Mouse (Mus musculus): ENCODE measurements at regions not wholly inside any gene's neighbourhood (a gene's known extent, or its start where the extent isn't known, plus 50 kb on each side); places are given as distances from the start of the nearest gene placed in this dataset.
"Not testable (repeated sequence)": the region's sequence is repeated elsewhere in the genome, so short reads cannot be mapped to it uniquely, and the experiment has no call there.

- Histone ChIP-seq H3K4me2 (replicated peaks) (no peak overlapping the region), H3K9me3 (no peaks in the 10 kb centered on the region), H3K9ac (no peak overlapping the region), H3K27ac (no peak overlapping the region), H3K27me3 (no peaks in the 10 kb centered on the region), H3K4me3 (no peak overlapping the region), H3K36me3 (no peaks in the 10 kb centered on the region), H3K4me1 (no peaks in the 10 kb centered on the region)
- ATAC-seq (ENCODE audit: low FRiP score, low read depth) = no peak
- 89% methylated on average over 2 of the region's 2 CpGs for WGBS
Measured at GRCm38 (mm10) chr8:28473190-28473589, 1025.7 kb downstream of the Poteg start.

GRCm38 (mm10) chr8:28487913-28488312 lies 1040.4 kb downstream of the Poteg start:
- Histone ChIP-seq H3K36me3 (no peaks in the 10 kb centered on the region), H3K4me1 (no peaks in the 10 kb centered on the region), H3K9ac (no peak overlapping the region), H3K9me3 (no peaks in the 10 kb centered on the region), H3K4me3 (no peak overlapping the region), H3K27me3 (no peaks in the 10 kb centered on the region), H3K27ac (no peak overlapping the region), H3K4me2 (replicated peaks) (no peak overlapping the region)
- 59% methylated on average over 3 of the region's 3 CpGs for WGBS
- no peak for ATAC-seq (ENCODE audit: low FRiP score, low read depth)

- H3K36me3 ChIP-seq = no peaks in the 10 kb centered on the region
- no peaks in the 10 kb centered on the region for H3K27me3 ChIP-seq
- H3K9ac ChIP-seq = no peak overlapping the region
- H3K9me3 ChIP-seq = no peaks in the 10 kb centered on the region
- no peak overlapping the region for H3K27ac ChIP-seq
- ATAC-seq (ENCODE audit: low FRiP score, low read depth) = no peak
- H3K4me3 ChIP-seq = no peak overlapping the region
- no peaks in the 10 kb centered on the region for H3K4me1 ChIP-seq
- WGBS = 78% methylated on average over 5 of the region's 5 CpGs
- H3K4me2 ChIP-seq (replicated peaks) = no peak overlapping the region
Measured at GRCm38 (mm10) chr8:28503488-28504319, 1056.2 kb downstream of the Poteg start.

- H3K27me3 ChIP-seq; H3K4me2 ChIP-seq (replicated peaks); H3K4me3 ChIP-seq; H3K27ac ChIP-seq; H3K9me3 ChIP-seq; H3K36me3 ChIP-seq; H3K9ac ChIP-seq; ATAC-seq (ENCODE audit: low FRiP score, low read depth); H3K4me1 ChIP-seq: not testable (repeated sequence)
- 79% methylated on average over 1 of the region's 1 CpGs for whole genome bisulfite sequencing
Measured at GRCm38 (mm10) chr8:28523506-28523905, 1076.0 kb downstream of the Poteg start.

GRCm38 (mm10) chr8:28547236-28547635 lies 1099.8 kb downstream of the Poteg start:
- no peak for ATAC-seq (ENCODE audit: low FRiP score, low read depth)

GRCm38 (mm10) chr8:28559881-28560280 lies 1112.4 kb downstream of the Poteg start:
- Histone ChIP-seq H3K27me3 (no peaks in the 10 kb centered on the region), H3K9me3 (no peaks in the 10 kb centered on the region), H3K27ac (no peak overlapping the region), H3K4me1 (peaks cover 3% of the 10 kb centered on the region; the same call in 1 of the 2 replicates), H3K4me3 (no peak overlapping the region), H3K4me2 (replicated peaks) (peak overlapping the region; percentile 41), H3K36me3 (no peaks in the 10 kb centered on the region), H3K9ac (no peak overlapping the region)
- peak; percentile 73; the same call in 1 of the 2 replicates for ATAC-seq (ENCODE audit: low FRiP score, low read depth)
- 33% methylated on average over 9 of the region's 9 CpGs for WGBS

More at GRCm38 (mm10) chr8:28547236-28547635, 1099.8 kb downstream of the Poteg start:
- Histone ChIP-seq H3K4me2 (replicated peaks) (no peak overlapping the region), H3K36me3 (no peaks in the 10 kb centered on the region), H3K9ac (no peak overlapping the region), H3K4me1 (no peaks in the 10 kb centered on the region), H3K27ac (no peak overlapping the region), H3K4me3 (no peak overlapping the region), H3K9me3 (peaks cover 5% of the 10 kb centered on the region), H3K27me3 (no peaks in the 10 kb centered on the region)

GRCm38 (mm10) chr8:28579250-28579651 lies 1131.8 kb downstream of the Poteg start:
- 49% methylated on average over 8 of the region's 8 CpGs for WGBS
- Histone ChIP-seq H3K4me2 (replicated peaks) (no peak overlapping the region), H3K9me3 (no peaks in the 10 kb centered on the region), H3K27me3 (no peaks in the 10 kb centered on the region), H3K9ac (no peak overlapping the region), H3K27ac (no peak overlapping the region), H3K4me1 (no peaks in the 10 kb centered on the region), H3K36me3 (no peaks in the 10 kb centered on the region), H3K4me3 (no peak overlapping the region)
- ATAC-seq (ENCODE audit: low FRiP score, low read depth) = no peak

- no peak overlapping the region for H3K9ac ChIP-seq
- no peak for ATAC-seq (ENCODE audit: low FRiP score, low read depth)
- no peak overlapping the region for H3K4me3 ChIP-seq
- WGBS = 95% methylated on average over 2 of the region's 2 CpGs
- no peaks in the 10 kb centered on the region for H3K9me3 ChIP-seq
- H3K27me3 ChIP-seq = no peaks in the 10 kb centered on the region
- H3K4me1 ChIP-seq = no peaks in the 10 kb centered on the region
- no peak overlapping the region for H3K27ac ChIP-seq
- no peak overlapping the region for H3K4me2 ChIP-seq (replicated peaks)
- no peaks in the 10 kb centered on the region for H3K36me3 ChIP-seq
Measured at GRCm38 (mm10) chr8:28580821-28581220, 1133.4 kb downstream of the Poteg start.

GRCm38 (mm10) chr8:28589999-28590398 lies 1142.5 kb downstream of the Poteg start:
- ATAC-seq (ENCODE audit: low FRiP score, low read depth) = no peak

GRCm38 (mm10) chr8:28593238-28593637 lies 1145.8 kb downstream of the Poteg start:
- WGBS = 90% methylated on average over 3 of the region's 3 CpGs
- H3K9me3 ChIP-seq = no peaks in the 10 kb centered on the region
- no peak for ATAC-seq (ENCODE audit: low FRiP score, low read depth)

More at GRCm38 (mm10) chr8:28589999-28590398, 1142.5 kb downstream of the Poteg start:
- Histone ChIP-seq H3K27ac (no peak overlapping the region), H3K9me3 (no peaks in the 10 kb centered on the region), H3K36me3 (no peaks in the 10 kb centered on the region), H3K27me3 (0 out of 2 replicates have a peak, but pooled peaks cover under 1% of the 10 kb centered on the region), H3K9ac (no peak overlapping the region), H3K4me3 (no peak overlapping the region), H3K4me1 (no peaks in the 10 kb centered on the region; the same call in 1 of the 2 replicates), H3K4me2 (replicated peaks) (no peak overlapping the region)

GRCm38 (mm10) chr8:28594191-28594590 lies 1146.7 kb downstream of the Poteg start:
- Histone ChIP-seq H3K36me3 (no peaks in the 10 kb centered on the region), H3K9me3 (no peaks in the 10 kb centered on the region), H3K9ac (no peak overlapping the region), H3K4me3 (no peak overlapping the region), H3K27me3 (0 out of 2 replicates have a peak, but pooled peaks cover 3% of the 10 kb centered on the region), H3K4me2 (replicated peaks) (0 out of 2 replicates have a peak overlapping the region, but pooled peaks have one; percentile 1), H3K4me1 (no peaks in the 10 kb centered on the region; the same call in 1 of the 2 replicates), H3K27ac (no peak overlapping the region)
- 58% methylated on average over 12 of the region's 12 CpGs for WGBS
- ATAC-seq (ENCODE audit: low FRiP score, low read depth) = no peak

More at GRCm38 (mm10) chr8:28593238-28593637, 1145.8 kb downstream of the Poteg start:
- no peaks in the 10 kb centered on the region for H3K36me3 ChIP-seq
- 0 out of 2 replicates have a peak, but pooled peaks cover 3% of the 10 kb centered on the region for H3K27me3 ChIP-seq
- H3K9ac ChIP-seq = no peak overlapping the region
- H3K4me1 ChIP-seq = no peaks in the 10 kb centered on the region; the same call in 1 of the 2 replicates
- no peak overlapping the region for H3K27ac ChIP-seq
- H3K4me2 ChIP-seq (replicated peaks) = no peak overlapping the region
- H3K4me3 ChIP-seq = no peak overlapping the region

GRCm38 (mm10) chr8:28594606-28595005 lies 1147.1 kb downstream of the Poteg start:
- ATAC-seq (ENCODE audit: low FRiP score, low read depth) = no peak
- no peak overlapping the region for H3K4me2 ChIP-seq (replicated peaks)
- H3K9ac ChIP-seq = no peak overlapping the region
- H3K9me3 ChIP-seq = no peaks in the 10 kb centered on the region
- no peaks in the 10 kb centered on the region; the same call in 1 of the 2 replicates for H3K4me1 ChIP-seq
- 0 out of 2 replicates have a peak, but pooled peaks cover 3% of the 10 kb centered on the region for H3K27me3 ChIP-seq
- H3K36me3 ChIP-seq = no peaks in the 10 kb centered on the region
- no peak overlapping the region for H3K27ac ChIP-seq
- 25% methylated on average over 8 of the region's 8 CpGs for WGBS
- no peak overlapping the region for H3K4me3 ChIP-seq

Data from limb, embryonic 13.5 days (tissue).